Mouse (Mus musculus) midbrain, embryonic 10.5 days (tissue): ENCODE measurements at regions not wholly inside any gene's neighbourhood (a gene's known extent, or its start where the extent isn't known, plus 50 kb on each side); places are given as distances from the start of the nearest gene placed in this dataset.

ENCODE experiments used
- DNase-seq: peaks from one replicate; pipeline ENCODE4 v3.0.0-alpha.2; 2017; ENCODE audit warnings: low spot score
- H3K27ac ChIP-seq: fragments of 300-500 bp; sonication (generic); replicated peaks from 2 replicates; pipeline ENCODE4 v1.5.1; 2016; ENCODE audit warnings: mild to moderate bottlenecking
- H3K27me3 ChIP-seq: fragments of 300-500 bp; sonication (generic); 2 replicates; pipeline ENCODE4 v1.6.1; 2016; ENCODE audit warnings: low read depth, mild to moderate bottlenecking; ENCODE audit not compliant: poor library complexity, severe bottlenecking
- H3K36me3 ChIP-seq: fragments of 300-500 bp; sonication (generic); 2 replicates; pipeline ENCODE4 v1.6.1; 2016; ENCODE audit warnings: mild to moderate bottlenecking, moderate library complexity
- H3K4me1 ChIP-seq: fragments of 300-500 bp; sonication (generic); 2 replicates; pipeline ENCODE4 v1.6.1; 2016
- H3K4me3 ChIP-seq: fragments of 300-500 bp; sonication (generic); 2 replicates; pipeline ENCODE4 v1.5.1; 2016; ENCODE audit warnings: mild to moderate bottlenecking, moderate library complexity
- H3K9me3 ChIP-seq: fragments of 300-500 bp; sonication (generic); replicated peaks from 2 replicates; pipeline ENCODE4 v1.6.1; 2016; ENCODE audit warnings: mild to moderate bottlenecking
- WGBS: fragments of 180-500 bp; shearing (Covaris S2); methylation state at CpG from one replicate; pipeline ENCODE4 v1.1.7; 2016; 5-methylcytosine and 5-hydroxymethylcytosine counted together

GRCm38 (mm10) chr10:66923947-66924346 lies 172.0 kb upstream of the Jmjd1c start:
- no peak overlapping the region for H3K4me3 ChIP-seq
- H3K4me1 ChIP-seq = peaks cover 47% of the 10 kb centered on the region
- peaks cover 8% of the 10 kb centered on the region for H3K27me3 ChIP-seq
- no peak overlapping the region for H3K27ac ChIP-seq
- no peaks in the 10 kb centered on the region for H3K36me3 ChIP-seq
- WGBS = 88% methylated on average over 7 of the region's 7 CpGs
- no peaks in the 10 kb centered on the region for H3K9me3 ChIP-seq
- DNase-seq = no peak

GRCm38 (mm10) chr10:66924418-66924817 lies 171.5 kb upstream of the Jmjd1c start:
- WGBS = 90% methylated on average over 16 of the region's 16 CpGs
- H3K9me3 ChIP-seq = no peaks in the 10 kb centered on the region
- peaks cover 44% of the 10 kb centered on the region for H3K4me1 ChIP-seq
- no peaks in the 10 kb centered on the region for H3K36me3 ChIP-seq
- H3K27me3 ChIP-seq = peaks cover 8% of the 10 kb centered on the region
- no peak for DNase-seq
- no peak overlapping the region for H3K4me3 ChIP-seq
- H3K27ac ChIP-seq = no peak overlapping the region

GRCm38 (mm10) chr10:66925553-66926127 lies 170.3 kb upstream of the Jmjd1c start:
- peaks cover 33% of the 10 kb centered on the region for H3K4me1 ChIP-seq
- H3K27me3 ChIP-seq = peaks cover 8% of the 10 kb centered on the region
- no peak overlapping the region for H3K4me3 ChIP-seq
- H3K36me3 ChIP-seq = no peaks in the 10 kb centered on the region
- no peak overlapping the region for H3K27ac ChIP-seq
- no peak for DNase-seq
- H3K9me3 ChIP-seq = no peaks in the 10 kb centered on the region
- 59% methylated on average over 6 of the region's 6 CpGs for WGBS

- Histone ChIP-seq H3K4me3 (no peak overlapping the region), H3K4me1 (peaks cover 17% of the 10 kb centered on the region), H3K27me3 (no peaks in the 10 kb centered on the region; the same call in 1 of the 2 replicates), H3K36me3 (no peaks in the 10 kb centered on the region), H3K9me3 (no peaks in the 10 kb centered on the region), H3K27ac (no peak overlapping the region)
- DNase-seq = no peak
- WGBS = 84% methylated on average over 2 of the region's 2 CpGs
Measured at GRCm38 (mm10) chr10:66927651-66928050, 168.3 kb upstream of the Jmjd1c start.

GRCm38 (mm10) chr10:66928211-66928990 lies 167.5 kb upstream of the Jmjd1c start:
- Histone ChIP-seq H3K4me1 (peaks cover 11% of the 10 kb centered on the region; the same call in 1 of the 2 replicates), H3K36me3 (no peaks in the 10 kb centered on the region), H3K9me3 (no peaks in the 10 kb centered on the region), H3K27me3 (no peaks in the 10 kb centered on the region; the same call in 1 of the 2 replicates), H3K27ac (no peak overlapping the region), H3K4me3 (no peak overlapping the region)
- 85% methylated on average over 6 of the region's 6 CpGs for WGBS
- DNase-seq = no peak

GRCm38 (mm10) chr10:66930563-66930962 lies 165.4 kb upstream of the Jmjd1c start:
- WGBS = 71% methylated on average over 10 of the region's 10 CpGs
- DNase-seq = no peak
- Histone ChIP-seq H3K27me3 (no peaks in the 10 kb centered on the region), H3K36me3 (no peaks in the 10 kb centered on the region), H3K4me1 (peaks cover 11% of the 10 kb centered on the region; the same call in 1 of the 2 replicates), H3K9me3 (no peaks in the 10 kb centered on the region), H3K4me3 (no peak overlapping the region), H3K27ac (no peak overlapping the region)

- H3K9me3 ChIP-seq = no peaks in the 10 kb centered on the region
- WGBS = 85% methylated on average over 7 of the region's 7 CpGs
- H3K4me3 ChIP-seq = no peak overlapping the region
- no peaks in the 10 kb centered on the region for H3K36me3 ChIP-seq
- H3K27me3 ChIP-seq = no peaks in the 10 kb centered on the region
- DNase-seq = no peak
- no peak overlapping the region for H3K27ac ChIP-seq
- H3K4me1 ChIP-seq = peaks cover 11% of the 10 kb centered on the region; the same call in 1 of the 2 replicates
Measured at GRCm38 (mm10) chr10:66931505-66931904, 164.4 kb upstream of the Jmjd1c start.

GRCm38 (mm10) chr10:66932544-66932943 lies 163.4 kb upstream of the Jmjd1c start:
- DNase-seq = no peak
- no peaks in the 10 kb centered on the region for H3K36me3 ChIP-seq
- H3K9me3 ChIP-seq = no peaks in the 10 kb centered on the region
- H3K27ac ChIP-seq = no peak overlapping the region
- H3K27me3 ChIP-seq = no peaks in the 10 kb centered on the region
- WGBS = 91% methylated on average over 6 of the region's 6 CpGs
- no peak overlapping the region for H3K4me3 ChIP-seq
- H3K4me1 ChIP-seq = peaks cover 11% of the 10 kb centered on the region; the same call in 1 of the 2 replicates

GRCm38 (mm10) chr10:66933689-66934088 lies 162.2 kb upstream of the Jmjd1c start:
- peaks cover 6% of the 10 kb centered on the region; the same call in 1 of the 2 replicates for H3K4me1 ChIP-seq
- WGBS = 93% methylated on average over 7 of the region's 7 CpGs

GRCm38 (mm10) chr10:66935731-66936130 lies 160.2 kb upstream of the Jmjd1c start:
- no peak overlapping the region for H3K27ac ChIP-seq
- H3K27me3 ChIP-seq = no peaks in the 10 kb centered on the region
- H3K36me3 ChIP-seq = no peaks in the 10 kb centered on the region
- peaks cover 3% of the 10 kb centered on the region; the same call in 1 of the 2 replicates for H3K4me1 ChIP-seq
- no peak overlapping the region for H3K4me3 ChIP-seq
- no peak for DNase-seq
- WGBS = 82% methylated on average over 6 of the region's 6 CpGs
- H3K9me3 ChIP-seq = no peaks in the 10 kb centered on the region

More at GRCm38 (mm10) chr10:66933689-66934088, 162.2 kb upstream of the Jmjd1c start:
- H3K36me3 ChIP-seq = no peaks in the 10 kb centered on the region
- no peak overlapping the region for H3K27ac ChIP-seq
- no peaks in the 10 kb centered on the region for H3K27me3 ChIP-seq
- H3K4me3 ChIP-seq = no peak overlapping the region
- no peaks in the 10 kb centered on the region for H3K9me3 ChIP-seq
- DNase-seq = no peak

- DNase-seq = no peak
- H3K27me3 ChIP-seq = no peaks in the 10 kb centered on the region
- 86% methylated on average over 13 of the region's 13 CpGs for WGBS
- H3K4me1 ChIP-seq = no peaks in the 10 kb centered on the region
- H3K4me3 ChIP-seq = no peak overlapping the region
- no peaks in the 10 kb centered on the region for H3K9me3 ChIP-seq
- no peak overlapping the region for H3K27ac ChIP-seq
- no peaks in the 10 kb centered on the region for H3K36me3 ChIP-seq
Measured at GRCm38 (mm10) chr10:66937116-66937515, 158.8 kb upstream of the Jmjd1c start.

GRCm38 (mm10) chr10:66940368-66940767 lies 155.6 kb upstream of the Jmjd1c start:
- Histone ChIP-seq H3K27ac (no peak overlapping the region), H3K36me3 (no peaks in the 10 kb centered on the region), H3K4me1 (no peaks in the 10 kb centered on the region), H3K27me3 (no peaks in the 10 kb centered on the region), H3K9me3 (no peaks in the 10 kb centered on the region), H3K4me3 (no peak overlapping the region)
- 90% methylated on average over 6 of the region's 6 CpGs for WGBS
- no peak for DNase-seq

GRCm38 (mm10) chr10:66940922-66941321 lies 155.0 kb upstream of the Jmjd1c start:
- no peak for DNase-seq
- H3K4me3 ChIP-seq = no peak overlapping the region
- no peaks in the 10 kb centered on the region for H3K9me3 ChIP-seq
- no peaks in the 10 kb centered on the region for H3K4me1 ChIP-seq
- H3K27me3 ChIP-seq = no peaks in the 10 kb centered on the region
- H3K27ac ChIP-seq = no peak overlapping the region
- WGBS = 93% methylated on average over 5 of the region's 5 CpGs
- no peaks in the 10 kb centered on the region for H3K36me3 ChIP-seq
